In genomic region chr16:87318998-87319397, GRCm38 (mm10) we compare ENCODE assay signal across 14 mouse cellular contexts. TPM values are rescaled to one million over a fixed set of nuclear protein-coding genes. Genes with fewer than 3 reads are reported as not detected.
A peak's percentile ranks its signal among the peaks of the same experiment; 100 is the strongest.
DNase-seq lines count a peak whose midpoint lies in the region; ATAC-seq lines count a peak whose summit lies in the region.
"Had no signal": no experiment of that assay in that cellular context is flagged by ENCODE, and none has a peak within 500 bp of the region (broad histone marks: within the 10 kb centered on the region; RNA-seq: fewer than 3 reads in every experiment).

No protein-coding gene starts in this region.

- DNase-seq in embryonic facial prominence, embryonic 14.5 days (ENCODE audit: low spot score): peak; percentile 53
- no peak for DNase-seq in embryonic facial prominence, embryonic 10.5 days (ENCODE audit: low spot score)
- DNase-seq in lung, postnatal 10 days: no peak
- DNase-seq in left cerebral cortex, postnatal 25 days (ENCODE audit: low spot score in 2 of 2): no peak
- DNase-seq: cerebellum, adult 9-11 months; layer of hippocampus, adult 9-11 months; thymus, postnatal 14 days had no signal

- no peaks in the 10 kb centered on the region for H3K27me3 ChIP-seq in embryonic facial prominence, embryonic 14.5 days (replicated peaks; ENCODE audit: control insufficient read depth, insufficient read depth, low read length)
- H3K27me3 ChIP-seq in embryonic facial prominence, embryonic 10.5 days (replicated peaks; ENCODE audit: low read depth, poor library complexity, severe bottlenecking): no peaks in the 10 kb centered on the region
- H3K27me3 ChIP-seq in lung, embryonic 16.5 days (ENCODE audit: control insufficient read depth, insufficient read depth, low read depth, low read length): no peaks in the 10 kb centered on the region
- H3K27me3 ChIP-seq in midbrain, embryonic 12.5 days: 0 out of 2 replicates have a peak, but pooled peaks cover 3% of the 10 kb centered on the region
- H3K27me3 ChIP-seq in neural tube, embryonic 15.5 days (replicated peaks): no peaks in the 10 kb centered on the region
- H3K27me3 ChIP-seq: liver, embryonic 12.5 days had no signal

- H3K4me2 ChIP-seq in embryonic facial prominence, embryonic 14.5 days (ENCODE audit: low read depth, low read length): no peak overlapping the region
- H3K4me2 ChIP-seq in lung, embryonic 16.5 days (ENCODE audit: low read depth, low read length): no peak overlapping the region
- H3K4me2 ChIP-seq in midbrain, embryonic 12.5 days (replicated peaks): peak overlapping the region; percentile 3; the same call in 1 of the 2 replicates
- no peak overlapping the region for H3K4me2 ChIP-seq in neural tube, embryonic 15.5 days
- H3K4me2 ChIP-seq: liver, embryonic 12.5 days had no signal

- ATAC-seq in embryonic facial prominence, embryonic 14.5 days (ENCODE audit: low read depth): no peak
- ATAC-seq in lung, embryonic 16.5 days (ENCODE audit: low read depth): no peak
- peak; percentile 78 for ATAC-seq in midbrain, embryonic 12.5 days (ENCODE audit: low FRiP score, low read depth)
- peak; percentile 22; the same call in 1 of the 2 replicates for ATAC-seq in neural tube, embryonic 15.5 days (ENCODE audit: low FRiP score)
- ATAC-seq in megakaryocyte-erythroid progenitor cell, adult 5-6 weeks (replicated peaks; ENCODE audit: low FRiP score, low TSS enrichment, poor library complexity, severe bottlenecking): no peak
- ATAC-seq: CD4-positive, CD25-positive, alpha-beta regulatory T cell, adult 4 months; liver, embryonic 12.5 days had no signal

- H3K4me3 ChIP-seq in embryonic facial prominence, embryonic 14.5 days (ENCODE audit: low read depth, low read length): no peak overlapping the region
- no peak overlapping the region for H3K4me3 ChIP-seq in embryonic facial prominence, embryonic 10.5 days
- H3K4me3 ChIP-seq in lung, embryonic 16.5 days (ENCODE audit: low read length): no peak overlapping the region
- H3K4me3 ChIP-seq in midbrain, embryonic 12.5 days: no peak overlapping the region
- no peak overlapping the region for H3K4me3 ChIP-seq in neural tube, embryonic 15.5 days (replicated peaks)
- H3K4me3 ChIP-seq: liver, embryonic 12.5 days had no signal

- no peaks in the 10 kb centered on the region for H3K9me3 ChIP-seq in embryonic facial prominence, embryonic 14.5 days (ENCODE audit: control insufficient read depth, low read length)
- no peaks in the 10 kb centered on the region for H3K9me3 ChIP-seq in embryonic facial prominence, embryonic 10.5 days
- H3K9me3 ChIP-seq in lung, embryonic 16.5 days (ENCODE audit: control insufficient read depth, low read length): no peaks in the 10 kb centered on the region
- no peaks in the 10 kb centered on the region for H3K9me3 ChIP-seq in midbrain, embryonic 12.5 days
- H3K9me3 ChIP-seq in neural tube, embryonic 15.5 days (replicated peaks): no peaks in the 10 kb centered on the region
- H3K9me3 ChIP-seq: G1E; liver, embryonic 12.5 days had no signal

- intact Hi-C loops in left cerebral cortex, postnatal 25 days (cut with DNase I): no loop called here

- peaks cover 19% of the 10 kb centered on the region for H3K4me1 ChIP-seq in embryonic facial prominence, embryonic 14.5 days (ENCODE audit: control insufficient read depth, insufficient read depth, low read length)
- peaks cover 17% of the 10 kb centered on the region for H3K4me1 ChIP-seq in embryonic facial prominence, embryonic 10.5 days
- peaks cover 6% of the 10 kb centered on the region for H3K4me1 ChIP-seq in lung, embryonic 16.5 days (replicated peaks; ENCODE audit: control insufficient read depth, insufficient read depth, low read length)
- peaks cover 15% of the 10 kb centered on the region for H3K4me1 ChIP-seq in midbrain, embryonic 12.5 days
- H3K4me1 ChIP-seq in neural tube, embryonic 15.5 days: peaks cover 14% of the 10 kb centered on the region; the same call in 1 of the 2 replicates
- H3K4me1 ChIP-seq: liver, embryonic 12.5 days had no signal

- WGBS in embryonic facial prominence, embryonic 14.5 days: 50% methylated on average over 5 of the region's 5 CpGs
- WGBS in embryonic facial prominence, embryonic 10.5 days: 59% methylated on average over 5 of the region's 5 CpGs
- WGBS in lung, embryonic 16.5 days: 78% methylated on average over 5 of the region's 5 CpGs
- 44% methylated on average over 5 of the region's 5 CpGs for WGBS in midbrain, embryonic 12.5 days
- 26% methylated on average over 5 of the region's 5 CpGs for WGBS in neural tube, embryonic 15.5 days

- H3K36me3 ChIP-seq in embryonic facial prominence, embryonic 14.5 days (ENCODE audit: control insufficient read depth, insufficient read depth, low read length): no peaks in the 10 kb centered on the region
- H3K36me3 ChIP-seq in embryonic facial prominence, embryonic 10.5 days (replicated peaks): no peaks in the 10 kb centered on the region
- H3K36me3 ChIP-seq in lung, embryonic 16.5 days (ENCODE audit: control insufficient read depth, insufficient read depth, low read length): no peaks in the 10 kb centered on the region
- H3K36me3 ChIP-seq in midbrain, embryonic 12.5 days: no peaks in the 10 kb centered on the region
- H3K36me3 ChIP-seq in neural tube, embryonic 15.5 days: no peaks in the 10 kb centered on the region
- H3K36me3 ChIP-seq: G1E; liver, embryonic 12.5 days had no signal

- H3K9ac ChIP-seq in embryonic facial prominence, embryonic 14.5 days (ENCODE audit: low read depth, low read length): no peak overlapping the region
- no peak overlapping the region for H3K9ac ChIP-seq in lung, embryonic 16.5 days (ENCODE audit: low read length)
- no peak overlapping the region for H3K9ac ChIP-seq in midbrain, embryonic 12.5 days (replicated peaks)
- no peak overlapping the region for H3K9ac ChIP-seq in neural tube, embryonic 15.5 days (replicated peaks)
- H3K9ac ChIP-seq: liver, embryonic 12.5 days had no signal

- no peak overlapping the region for H3K27ac ChIP-seq in embryonic facial prominence, embryonic 14.5 days (replicated peaks; ENCODE audit: low read depth, low read length)
- H3K27ac ChIP-seq in embryonic facial prominence, embryonic 10.5 days (replicated peaks): no peak overlapping the region
- 0 out of 2 replicates have a peak overlapping the region, but pooled peaks have one; percentile 4 for H3K27ac ChIP-seq in lung, embryonic 16.5 days (ENCODE audit: low read length)
- H3K27ac ChIP-seq in midbrain, embryonic 12.5 days (replicated peaks): peak overlapping the region; percentile 39; the same call in 1 of the 2 replicates
- 0 out of 2 replicates have a peak overlapping the region, but pooled peaks have one; percentile 42 for H3K27ac ChIP-seq in neural tube, embryonic 15.5 days (replicated peaks)
- H3K27ac ChIP-seq: liver, embryonic 12.5 days had no signal

RNA-seq across cellular contexts. Expression of gene N6amt1, which starts 35.0 kb away (rescaled TPM):
- polyA plus RNA-seq in embryonic facial prominence, embryonic 14.5 days (2014; fragmentation: Nextera tagmentation; extraction: Ambion mirVana): 15.8 and 21.4 TPM in 2 replicates
- 23.3 and 24.0 TPM in 2 replicates for polyA plus RNA-seq in embryonic facial prominence, embryonic 10.5 days (2016; fragmentation: Nextera tagmentation; extraction: Ambion mirVana)
- 20.7 and 23.6 TPM in 2 replicates for polyA plus RNA-seq in lung, embryonic 16.5 days (2015; fragmentation: Nextera tagmentation; extraction: Ambion mirVana)
- 19.3 and 19.8 TPM in 2 replicates for polyA plus RNA-seq in midbrain, embryonic 12.5 days (2016; fragmentation: Nextera tagmentation; extraction: Ambion mirVana)
- 20.6 and 22.5 TPM in 2 replicates for polyA plus RNA-seq in neural tube, embryonic 15.5 days (2015; fragmentation: Nextera tagmentation; extraction: Ambion mirVana)
- 10 to 100 TPM; 17.3 to 18.5 TPM for total RNA-seq in left cerebral cortex, postnatal 25 days (2021)
- total RNA-seq in megakaryocyte-erythroid progenitor cell, adult 5-6 weeks (2014; fragmentation: Nextera tagmentation): 13.9 and 18.0 TPM in 2 replicates
- total RNA-seq in megakaryocyte-erythroid progenitor cell, adult 5-6 weeks (2017): 11.7 and 16.5 TPM in 2 replicates

Comparison
In these comparisons a context has a peak if more than half of its experiments do, and no peak if none do; other contexts are left out.
1. ATAC-seq: peak in midbrain, embryonic 12.5 days (single experiment) and neural tube, embryonic 15.5 days (single experiment); none in embryonic facial prominence, embryonic 14.5 days (single experiment), lung, embryonic 16.5 days (single experiment) and megakaryocyte-erythroid progenitor cell, adult 5-6 weeks (single experiment).
2. H3K27ac ChIP-seq: peak in lung, embryonic 16.5 days (single experiment), midbrain, embryonic 12.5 days (single experiment) and neural tube, embryonic 15.5 days (single experiment); none in embryonic facial prominence, embryonic 14.5 days (single experiment) and embryonic facial prominence, embryonic 10.5 days (single experiment).